19 mouse cellular contexts compared by ENCODE assay signal in genomic region chr17:6759717-6760292, GRCm38 (mm10). TPM values are rescaled to one million over a fixed set of nuclear protein-coding genes. Genes with fewer than 3 reads are reported as not detected.
DNase-seq lines count a peak whose midpoint lies in the region; ATAC-seq and TF ChIP-seq lines count a peak whose summit lies in the region.
"Had no signal": no experiment of that assay in that cellular context is flagged by ENCODE, and none has a peak within 500 bp of the region (broad histone marks: within the 10 kb centered on the region; RNA-seq: fewer than 3 reads in every experiment).

No protein-coding gene starts in this region.

- no peak overlapping the region for H3K4me3 ChIP-seq in heart, embryonic 10.5 days
- no peak overlapping the region for H3K4me3 ChIP-seq in hindbrain, embryonic 11.5 days (ENCODE audit: low read depth, low read length)
- H3K4me3 ChIP-seq in hindbrain, embryonic 13.5 days, result no peak overlapping the region
- no peak overlapping the region for H3K4me3 ChIP-seq in ES-E14 (ENCODE audit: insufficient read depth in 1 of 2, low read depth in 1 of 2, low read length in 2 of 2, poor library complexity in 1 of 2, severe bottlenecking in 1 of 2)
- H3K4me3 ChIP-seq in forebrain, embryonic 16.5 days (replicated peaks; ENCODE audit: low read length), result no peak overlapping the region
- H3K4me3 ChIP-seq: erythroblast, embryonic 14.5 days; hindbrain, embryonic 12.5 days; intestine, embryonic 15.5 days; kidney, embryonic 15.5 days; limb, embryonic 15.5 days; megakaryocyte, embryonic 14.5 days; myocyte had no signal

- no peaks in the 10 kb centered on the region for H3K27me3 ChIP-seq in heart, embryonic 10.5 days (ENCODE audit: insufficient read depth, poor library complexity, severe bottlenecking)
- no peaks in the 10 kb centered on the region for H3K27me3 ChIP-seq in hindbrain, embryonic 11.5 days (ENCODE audit: control insufficient read depth, insufficient read depth, low read length)
- no peaks in the 10 kb centered on the region for H3K27me3 ChIP-seq in hindbrain, embryonic 13.5 days
- H3K27me3 ChIP-seq in forebrain, embryonic 16.5 days (replicated peaks; ENCODE audit: control insufficient read depth, insufficient read depth, low read length), result no peaks in the 10 kb centered on the region
- H3K27me3 ChIP-seq: intestine, embryonic 15.5 days; kidney, embryonic 15.5 days; limb, embryonic 15.5 days; megakaryocyte, embryonic 14.5 days had no signal

- in situ Hi-C loops in ES-E14 (cut with MboI; ENCODE audit: low sequenced_read_pairs in 2 of 2, unreplicated experiment in 2 of 2), result no loop called here

- H3K27ac ChIP-seq in heart, embryonic 10.5 days, result peak overlapping the region; percentile 16; the same call in 1 of the 2 replicates
- no peak overlapping the region for H3K27ac ChIP-seq in hindbrain, embryonic 11.5 days (ENCODE audit: low read depth, low read length)
- no peak overlapping the region for H3K27ac ChIP-seq in hindbrain, embryonic 13.5 days
- H3K27ac ChIP-seq in ES-E14 (ENCODE audit: insufficient read depth, low read depth, low read length, poor library complexity, severe bottlenecking), result peak overlapping the region; percentile 54; the same call in 1 of the 2 replicates
- peak overlapping the region; percentile 14; the same call in 1 of the 2 replicates for H3K27ac ChIP-seq in forebrain, embryonic 16.5 days (ENCODE audit: low read length)
- H3K27ac ChIP-seq: hindbrain, embryonic 12.5 days; intestine, embryonic 15.5 days; kidney, embryonic 15.5 days; limb, embryonic 15.5 days had no signal

- whole genome bisulfite sequencing in heart, embryonic 10.5 days, result 54% methylated on average over 9 of the region's 9 CpGs
- WGBS in hindbrain, embryonic 11.5 days, result 43% methylated on average over 9 of the region's 9 CpGs
- WGBS in hindbrain, embryonic 13.5 days, result 27% methylated on average over 9 of the region's 9 CpGs
- 21% methylated on average over 9 of the region's 9 CpGs for WGBS in forebrain, embryonic 16.5 days

- H3K9ac ChIP-seq in hindbrain, embryonic 11.5 days (ENCODE audit: low read depth, low read length), result no peak overlapping the region
- no peak overlapping the region for H3K9ac ChIP-seq in hindbrain, embryonic 13.5 days
- no peak overlapping the region for H3K9ac ChIP-seq in ES-E14 (ENCODE audit: insufficient read depth, low read depth, low read length, poor library complexity, severe bottlenecking)
- H3K9ac ChIP-seq in forebrain, embryonic 16.5 days (replicated peaks; ENCODE audit: low read depth, low read length), result 0 out of 2 replicates have a peak overlapping the region, but pooled peaks have one; percentile 25
- H3K9ac ChIP-seq: hindbrain, embryonic 12.5 days; intestine, embryonic 15.5 days; kidney, embryonic 15.5 days; limb, embryonic 15.5 days had no signal

- ATAC-seq in hindbrain, embryonic 11.5 days (ENCODE audit: low FRiP score), result no peak
- ATAC-seq in hindbrain, embryonic 13.5 days (ENCODE audit: low FRiP score), result no peak
- no peak for ATAC-seq in forebrain, embryonic 16.5 days
- ATAC-seq: intestine, embryonic 15.5 days had no signal

- H3K9me3 ChIP-seq in heart, embryonic 10.5 days, result no peaks in the 10 kb centered on the region
- no peaks in the 10 kb centered on the region for H3K9me3 ChIP-seq in hindbrain, embryonic 11.5 days (ENCODE audit: control insufficient read depth, low read length)
- no peaks in the 10 kb centered on the region for H3K9me3 ChIP-seq in hindbrain, embryonic 13.5 days
- H3K9me3 ChIP-seq in ES-E14 (ENCODE audit: control insufficient read depth, insufficient read depth, low read depth, low read length), result peaks cover 4% of the 10 kb centered on the region; the same call in 1 of the 2 replicates
- no peaks in the 10 kb centered on the region for H3K9me3 ChIP-seq in forebrain, embryonic 16.5 days (ENCODE audit: control insufficient read depth, low read length)
- H3K9me3 ChIP-seq: G1E; hindbrain, embryonic 12.5 days; intestine, embryonic 15.5 days; kidney, embryonic 15.5 days; limb, embryonic 15.5 days; megakaryocyte, embryonic 14.5 days had no signal

- H3K4me2 ChIP-seq in hindbrain, embryonic 11.5 days (replicated peaks; ENCODE audit: low read depth, low read length), result no peak overlapping the region
- H3K4me2 ChIP-seq in hindbrain, embryonic 13.5 days, result no peak overlapping the region
- H3K4me2 ChIP-seq in forebrain, embryonic 16.5 days (ENCODE audit: low read length), result no peak overlapping the region
- H3K4me2 ChIP-seq: hindbrain, embryonic 12.5 days; intestine, embryonic 15.5 days; kidney, embryonic 15.5 days; limb, embryonic 15.5 days had no signal

- peaks cover 58% of the 10 kb centered on the region for H3K4me1 ChIP-seq in heart, embryonic 10.5 days
- peaks cover 8% of the 10 kb centered on the region; the same call in 1 of the 2 replicates for H3K4me1 ChIP-seq in hindbrain, embryonic 11.5 days (replicated peaks; ENCODE audit: control insufficient read depth, insufficient read depth, low read length)
- peaks cover 22% of the 10 kb centered on the region for H3K4me1 ChIP-seq in hindbrain, embryonic 13.5 days (replicated peaks)
- H3K4me1 ChIP-seq in ES-E14 (ENCODE audit: control insufficient read depth in 2 of 2, insufficient read depth in 2 of 2, low read length in 2 of 2, poor library complexity in 1 of 2), result peaks cover 0 to 26% of the 10 kb centered on the region in 2 experiments; a peak in 2 of 4 replicates
- peaks cover 27% of the 10 kb centered on the region for H3K4me1 ChIP-seq in forebrain, embryonic 16.5 days (replicated peaks; ENCODE audit: control insufficient read depth, insufficient read depth, low read length)

- peaks cover 32% of the 10 kb centered on the region for H3K36me3 ChIP-seq in heart, embryonic 10.5 days
- no peaks in the 10 kb centered on the region for H3K36me3 ChIP-seq in hindbrain, embryonic 11.5 days (ENCODE audit: control insufficient read depth, insufficient read depth, low read length)
- no peaks in the 10 kb centered on the region for H3K36me3 ChIP-seq in hindbrain, embryonic 13.5 days
- peaks cover 37% of the 10 kb centered on the region for H3K36me3 ChIP-seq in ES-E14 (ENCODE audit: control insufficient read depth, insufficient read depth, low read length, poor library complexity, severe bottlenecking)
- no peaks in the 10 kb centered on the region for H3K36me3 ChIP-seq in forebrain, embryonic 16.5 days (ENCODE audit: control insufficient read depth, insufficient read depth)
- H3K36me3 ChIP-seq: hindbrain, embryonic 12.5 days; intestine, embryonic 15.5 days had no signal

- DNase-seq in heart, embryonic 10.5 days (ENCODE audit: low spot score), result no peak
- DNase-seq in heart, adult 9 months (ENCODE audit: low spot score in 2 of 2), result no peak
- DNase-seq in hindbrain, embryonic 11.5 days (ENCODE audit: low spot score), result peak; percentile 1
- DNase-seq in ES-E14 (ENCODE audit: low read depth, low spot score), result no peak
- DNase-seq in embryo, embryonic 10.5 days (ENCODE audit: low spot score), result no peak
- DNase-seq: cerebellum, adult 11 months; cerebellum, postnatal 25 days; gastrocnemius, postnatal 25 days; lung, postnatal 10 days had no signal

TF ChIP-seq in ES-E14, 5 proteins besides CTCF, POLR2A, EP300 and RAD21:
- no peak for TF ChIP-seq CHD2 (IDR thresholded peaks at IDR 0.05; ENCODE audit: low read depth, low read length)
- TF ChIP-seq ZNF384 (IDR thresholded peaks at IDR 0.05; ENCODE audit: low read depth, low read length), result no peak
- TF ChIP-seq MAFK (IDR thresholded peaks at IDR 0.05; ENCODE audit: insufficient read depth, low read depth, low read length), result no peak
- no peak for TF ChIP-seq ZC3H11A (IDR thresholded peaks at IDR 0.05; ENCODE audit: borderline replicate concordance, low read depth, low read length)
- no peak for TF ChIP-seq HCFC1 (IDR thresholded peaks at IDR 0.05; ENCODE audit: borderline replicate concordance, insufficient read depth, low read length)

RNA-seq across cellular contexts. Expression of gene Ezr, which starts 22.8 kb away (rescaled TPM):
- 121 and 125 TPM in 2 replicates for polyA plus RNA-seq in heart, embryonic 10.5 days (2016; fragmentation: Nextera tagmentation; extraction: Ambion mirVana)
- 73.8 and 91.1 TPM in 2 replicates for polyA plus RNA-seq in hindbrain, embryonic 11.5 days (2014; fragmentation: Nextera tagmentation; extraction: Ambion mirVana)
- polyA plus RNA-seq in hindbrain, embryonic 13.5 days (2015; fragmentation: Nextera tagmentation; extraction: Ambion mirVana), result 53.9 and 94.4 TPM in 2 replicates
- total RNA-seq in ES-E14 (2012; rRNA removed), result 131 and 180 TPM in 2 replicates
- polyA plus RNA-seq in forebrain, embryonic 16.5 days (2015; fragmentation: Nextera tagmentation; extraction: Ambion mirVana), result 100 and 127 TPM in 2 replicates

Comparison
In these comparisons a context has a peak if more than half of its experiments do, and no peak if none do; other contexts are left out.
1. H3K27ac ChIP-seq: peak in heart, embryonic 10.5 days (single experiment), ES-E14 (single experiment) and forebrain, embryonic 16.5 days (single experiment); none in hindbrain, embryonic 11.5 days (single experiment) and hindbrain, embryonic 13.5 days (single experiment).